Mouse (Mus musculus): ENCODE measurements at regions not wholly inside any gene's neighbourhood (a gene's known extent, or its start where the extent isn't known, plus 50 kb on each side); places are given as distances from the start of the nearest gene placed in this dataset.

DNA sequence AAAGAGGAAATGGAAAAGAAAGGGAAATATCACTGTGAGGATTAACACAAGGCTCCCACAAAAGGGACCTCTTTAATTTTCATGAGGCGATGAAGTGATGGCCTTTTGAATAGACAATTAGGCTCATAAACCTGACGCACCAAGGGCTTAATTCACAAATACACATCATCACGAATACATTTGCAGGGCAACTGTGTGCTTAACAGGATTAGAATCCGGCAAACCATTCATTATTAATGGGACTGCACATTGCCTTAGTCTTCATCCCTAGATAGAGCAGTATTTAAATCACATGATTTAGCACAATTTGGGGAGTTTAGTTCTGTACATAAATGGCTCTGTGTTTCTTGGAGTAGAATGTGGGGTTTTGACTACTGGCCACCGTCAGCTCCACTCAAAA lies 228.4 kb upstream of the Arid1b start:
- H3K27ac ChIP-seq (ENCODE audit: low read depth, low read length): no peak overlapping the region
- H3K36me3 ChIP-seq (ENCODE audit: control insufficient read depth, insufficient read depth, low read length): no peaks in the 10 kb centered on the region
- no peak overlapping the region for H3K4me3 ChIP-seq (ENCODE audit: low read depth, low read length)
- no peak overlapping the region for H3K4me2 ChIP-seq (ENCODE audit: low read depth, low read length)
- H3K9me3 ChIP-seq (ENCODE audit: control insufficient read depth, low read length): no peaks in the 10 kb centered on the region
- 26% methylated on average over 5 of the region's 5 CpGs for WGBS
- no peaks in the 10 kb centered on the region for H3K4me1 ChIP-seq (ENCODE audit: control insufficient read depth, insufficient read depth, low read length)
- no peak overlapping the region for H3K9ac ChIP-seq (replicated peaks; ENCODE audit: low read depth, low read length)
- ATAC-seq (ENCODE audit: low read depth): no peak
- no peaks in the 10 kb centered on the region for H3K27me3 ChIP-seq (ENCODE audit: control insufficient read depth, insufficient read depth, low read length)

DNA sequence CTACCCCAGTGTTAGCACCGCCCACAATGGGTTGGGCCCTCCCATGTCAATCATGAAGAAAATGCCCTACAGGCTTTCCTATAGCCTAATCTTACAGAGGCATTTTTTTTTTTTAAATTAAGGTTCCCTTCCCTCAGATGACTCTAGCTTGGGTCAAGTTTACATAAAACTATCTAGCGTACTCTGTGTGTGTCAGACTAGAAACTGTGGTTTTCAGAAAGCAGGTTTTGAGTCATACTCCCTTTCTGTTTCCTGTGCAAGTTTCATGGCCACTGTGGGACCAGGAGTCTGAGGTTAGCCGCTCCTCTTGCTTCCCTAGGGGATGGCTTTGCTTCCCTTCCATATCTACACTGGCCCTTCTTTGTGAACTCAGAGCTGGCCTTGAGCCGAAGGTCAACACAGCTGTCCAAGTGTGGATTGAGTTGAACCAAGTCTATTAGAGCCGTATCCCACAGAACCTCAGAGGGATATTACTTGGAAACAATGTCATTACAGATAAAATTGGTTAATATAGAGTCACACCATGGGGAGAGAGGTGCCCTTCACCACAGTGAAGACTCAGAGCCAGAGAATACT lies 226.1 kb upstream of the Arid1b start:
- no peak overlapping the region for H3K9ac ChIP-seq (replicated peaks; ENCODE audit: low read depth, low read length)
- ATAC-seq (ENCODE audit: low read depth): no peak
- no peak overlapping the region for H3K27ac ChIP-seq (ENCODE audit: low read depth, low read length)
- no peaks in the 10 kb centered on the region for H3K9me3 ChIP-seq (ENCODE audit: control insufficient read depth, low read length)
- 97% methylated on average over 5 of the region's 5 CpGs for WGBS
- H3K4me3 ChIP-seq (ENCODE audit: low read depth, low read length): no peak overlapping the region
- no peaks in the 10 kb centered on the region for H3K27me3 ChIP-seq (ENCODE audit: control insufficient read depth, insufficient read depth, low read length)
- H3K4me2 ChIP-seq (ENCODE audit: low read depth, low read length): no peak overlapping the region
- H3K4me1 ChIP-seq (ENCODE audit: control insufficient read depth, insufficient read depth, low read length): no peaks in the 10 kb centered on the region
- H3K36me3 ChIP-seq (ENCODE audit: control insufficient read depth, insufficient read depth, low read length): no peaks in the 10 kb centered on the region

DNA sequence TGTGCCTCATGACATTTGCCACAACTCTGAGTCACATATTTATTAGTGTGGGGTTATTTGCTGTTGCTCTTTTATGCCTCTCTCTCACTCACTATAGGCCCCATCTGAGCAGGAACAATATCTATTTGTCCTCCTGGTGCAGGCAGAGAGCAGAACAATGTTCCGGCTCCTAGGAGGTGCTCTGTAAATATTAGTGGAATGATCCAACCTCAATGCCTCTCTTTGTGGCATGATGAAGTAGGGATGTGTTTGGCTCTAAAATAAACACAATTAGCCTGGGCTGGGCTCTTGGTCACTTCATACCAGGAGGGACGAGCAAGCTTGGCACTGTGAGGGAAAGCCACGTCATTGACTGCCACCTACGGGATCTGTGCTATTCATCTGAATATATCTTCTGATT lies 224.8 kb upstream of the Arid1b start:
- H3K4me1 ChIP-seq (ENCODE audit: control insufficient read depth, insufficient read depth, low read length): no peaks in the 10 kb centered on the region
- no peaks in the 10 kb centered on the region for H3K9me3 ChIP-seq (ENCODE audit: control insufficient read depth, low read length)
- peak; percentile 41; the same call in 1 of the 2 replicates for ATAC-seq (ENCODE audit: low read depth)
- H3K4me3 ChIP-seq (ENCODE audit: low read depth, low read length): no peak overlapping the region
- no peak overlapping the region for H3K9ac ChIP-seq (replicated peaks; ENCODE audit: low read depth, low read length)
- H3K36me3 ChIP-seq (ENCODE audit: control insufficient read depth, insufficient read depth, low read length): no peaks in the 10 kb centered on the region
- no peaks in the 10 kb centered on the region for H3K27me3 ChIP-seq (ENCODE audit: control insufficient read depth, insufficient read depth, low read length)
- WGBS: 48% methylated on average over 4 of the region's 4 CpGs
- H3K27ac ChIP-seq (ENCODE audit: low read depth, low read length): no peak overlapping the region
- H3K4me2 ChIP-seq (ENCODE audit: low read depth, low read length): no peak overlapping the region

DNA sequence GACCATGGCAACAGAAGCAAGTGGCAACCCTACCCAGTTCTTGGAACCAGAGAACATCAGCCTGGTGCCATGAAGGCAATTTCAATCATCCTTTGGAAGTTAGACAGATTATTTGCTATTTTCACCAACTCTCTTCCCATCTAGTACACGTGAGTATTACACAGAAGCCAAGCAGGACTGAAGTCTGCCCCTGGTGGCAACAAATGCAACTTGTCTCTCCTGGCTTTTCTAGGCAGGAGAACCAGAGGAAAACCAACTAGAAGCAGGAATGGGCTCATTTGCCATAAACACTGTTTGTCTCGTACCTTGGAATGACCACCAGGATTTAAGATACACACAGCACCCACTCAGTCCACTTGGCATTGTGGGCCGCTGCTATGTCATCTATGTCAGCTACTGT lies 224.1 kb upstream of the Arid1b start:
- H3K4me1 ChIP-seq (ENCODE audit: control insufficient read depth, insufficient read depth, low read length): no peaks in the 10 kb centered on the region
- 91% methylated on average over 3 of the region's 3 CpGs for WGBS
- ATAC-seq (ENCODE audit: low read depth): no peak
- H3K27me3 ChIP-seq (ENCODE audit: control insufficient read depth, insufficient read depth, low read length): no peaks in the 10 kb centered on the region
- no peaks in the 10 kb centered on the region for H3K9me3 ChIP-seq (ENCODE audit: control insufficient read depth, low read length)
- H3K36me3 ChIP-seq (ENCODE audit: control insufficient read depth, insufficient read depth, low read length): no peaks in the 10 kb centered on the region
- no peak overlapping the region for H3K4me3 ChIP-seq (ENCODE audit: low read depth, low read length)
- no peak overlapping the region for H3K4me2 ChIP-seq (ENCODE audit: low read depth, low read length)
- no peak overlapping the region for H3K9ac ChIP-seq (replicated peaks; ENCODE audit: low read depth, low read length)
- no peak overlapping the region for H3K27ac ChIP-seq (ENCODE audit: low read depth, low read length)

DNA sequence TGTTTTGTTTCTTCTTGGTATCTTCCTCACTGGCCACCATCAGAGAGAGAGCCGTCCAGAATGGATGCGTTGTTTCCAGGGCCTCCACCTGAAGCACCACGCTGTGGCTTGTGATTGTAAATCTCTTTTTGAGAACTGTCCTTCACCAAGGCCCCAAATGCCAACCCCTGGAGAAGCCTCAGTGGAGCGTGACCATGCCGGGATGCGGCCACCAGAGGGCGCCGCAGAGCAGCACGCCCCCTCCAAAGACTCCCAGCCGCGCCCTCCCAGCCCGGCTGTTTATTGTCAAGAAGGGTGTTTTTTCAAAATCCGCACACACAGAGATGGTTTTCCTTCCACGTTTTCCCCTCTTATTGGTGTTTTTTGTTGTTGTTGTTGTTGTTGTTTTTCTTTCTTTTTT lies 216.0 kb upstream of the Arid1b start:
- WGBS: 1% methylated on average over 14 of the region's 14 CpGs
- Histone ChIP-seq H3K27ac (ENCODE audit: low read depth, low read length) (no peak overlapping the region), H3K9me3 (ENCODE audit: control insufficient read depth, low read length) (no peaks in the 10 kb centered on the region), H3K27me3 (ENCODE audit: control insufficient read depth, insufficient read depth, low read length) (no peaks in the 10 kb centered on the region), H3K4me1 (ENCODE audit: control insufficient read depth, insufficient read depth, low read length) (no peaks in the 10 kb centered on the region), H3K36me3 (ENCODE audit: control insufficient read depth, insufficient read depth, low read length) (no peaks in the 10 kb centered on the region), H3K4me2 (ENCODE audit: low read depth, low read length) (no peak overlapping the region), H3K9ac (replicated peaks; ENCODE audit: low read depth, low read length) (no peak overlapping the region), H3K4me3 (ENCODE audit: low read depth, low read length) (no peak overlapping the region)
- peak; percentile 72 for ATAC-seq (ENCODE audit: low read depth)

DNA sequence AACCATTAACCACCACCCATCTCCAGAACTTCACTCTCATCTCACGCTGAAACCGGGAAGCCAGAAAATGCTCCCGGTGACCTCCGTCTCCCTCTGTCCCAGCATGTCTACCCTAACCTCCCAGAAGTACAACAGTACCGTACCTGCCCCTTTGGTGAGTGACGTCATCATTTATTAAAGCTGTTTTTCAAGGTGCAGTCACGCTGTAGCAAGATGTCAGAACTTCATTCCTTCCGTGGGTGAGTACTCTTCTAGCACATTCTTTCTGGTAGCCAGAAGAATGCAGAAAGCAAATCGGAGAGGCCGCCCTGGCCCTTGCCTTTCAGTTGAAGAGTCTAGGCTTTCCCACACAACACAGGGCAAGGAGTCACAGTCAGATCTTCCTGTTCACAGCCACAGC lies 215.1 kb upstream of the Arid1b start:
- no peak overlapping the region for H3K9ac ChIP-seq (replicated peaks; ENCODE audit: low read depth, low read length)
- no peak for ATAC-seq (ENCODE audit: low read depth)
- no peak overlapping the region for H3K4me2 ChIP-seq (ENCODE audit: low read depth, low read length)
- 91% methylated on average over 10 of the region's 10 CpGs for WGBS
- no peak overlapping the region for H3K4me3 ChIP-seq (ENCODE audit: low read depth, low read length)
- H3K27ac ChIP-seq (ENCODE audit: low read depth, low read length): no peak overlapping the region
- no peaks in the 10 kb centered on the region for H3K36me3 ChIP-seq (ENCODE audit: control insufficient read depth, insufficient read depth, low read length)
- H3K27me3 ChIP-seq (ENCODE audit: control insufficient read depth, insufficient read depth, low read length): no peaks in the 10 kb centered on the region
- H3K4me1 ChIP-seq (ENCODE audit: control insufficient read depth, insufficient read depth, low read length): no peaks in the 10 kb centered on the region
- no peaks in the 10 kb centered on the region for H3K9me3 ChIP-seq (ENCODE audit: control insufficient read depth, low read length)

DNA sequence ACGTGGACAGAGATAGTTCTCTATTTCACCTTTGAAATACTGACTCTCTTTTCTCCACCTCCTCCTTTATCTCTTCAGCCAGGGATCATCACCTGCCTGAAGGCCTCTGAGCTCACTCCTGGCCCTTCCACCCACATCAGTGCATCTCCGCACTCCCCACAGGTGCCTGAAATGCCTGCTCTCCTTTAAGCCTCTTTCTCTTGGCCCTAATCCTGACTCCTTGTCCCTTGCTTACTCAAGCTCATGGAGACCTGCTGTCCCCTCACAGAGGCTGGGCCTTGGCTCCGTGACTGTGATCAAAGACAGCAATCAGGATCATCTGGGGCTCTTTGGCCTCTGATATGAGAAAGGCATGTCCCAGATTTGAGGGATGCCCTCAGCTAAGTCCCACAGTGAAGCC lies 212.5 kb upstream of the Arid1b start:
- H3K4me3 ChIP-seq (ENCODE audit: low read depth, low read length): no peak overlapping the region
- no peaks in the 10 kb centered on the region for H3K4me1 ChIP-seq (ENCODE audit: control insufficient read depth, insufficient read depth, low read length)
- no peak overlapping the region for H3K27ac ChIP-seq (ENCODE audit: low read depth, low read length)
- no peak overlapping the region for H3K9ac ChIP-seq (replicated peaks; ENCODE audit: low read depth, low read length)
- no peak for ATAC-seq (ENCODE audit: low read depth)
- H3K27me3 ChIP-seq (ENCODE audit: control insufficient read depth, insufficient read depth, low read length): no peaks in the 10 kb centered on the region
- no peaks in the 10 kb centered on the region for H3K9me3 ChIP-seq (ENCODE audit: control insufficient read depth, low read length)
- WGBS: 93% methylated on average over 3 of the region's 3 CpGs
- H3K36me3 ChIP-seq (ENCODE audit: control insufficient read depth, insufficient read depth, low read length): no peaks in the 10 kb centered on the region
- no peak overlapping the region for H3K4me2 ChIP-seq (ENCODE audit: low read depth, low read length)

DNA sequence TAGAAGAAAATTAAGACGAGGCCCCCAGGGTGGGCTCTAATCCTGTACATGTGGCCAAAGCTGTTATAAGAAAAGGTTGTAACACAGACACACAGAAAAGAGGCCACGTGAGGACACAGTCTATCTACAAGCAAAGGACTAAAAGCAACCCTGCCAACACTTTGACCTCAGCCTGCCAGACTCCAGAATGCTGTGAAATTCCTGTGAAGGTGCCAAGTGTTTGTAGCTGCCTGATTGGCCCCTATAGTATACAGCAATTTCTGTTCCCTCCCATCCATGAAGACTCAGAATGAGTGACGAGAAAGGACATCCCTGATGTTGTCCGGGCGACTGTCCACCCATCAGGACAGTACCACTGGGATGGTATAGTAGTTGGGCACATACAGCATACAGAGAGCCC lies 209.8 kb upstream of the Arid1b start:
- 82% methylated on average over 5 of the region's 5 CpGs for WGBS
- no peaks in the 10 kb centered on the region for H3K9me3 ChIP-seq (ENCODE audit: control insufficient read depth, low read length)
- H3K4me2 ChIP-seq (ENCODE audit: low read depth, low read length): no peak overlapping the region
- no peaks in the 10 kb centered on the region for H3K36me3 ChIP-seq (ENCODE audit: control insufficient read depth, insufficient read depth, low read length)
- no peak for ATAC-seq (ENCODE audit: low read depth)
- no peak overlapping the region for H3K27ac ChIP-seq (ENCODE audit: low read depth, low read length)
- H3K9ac ChIP-seq (replicated peaks; ENCODE audit: low read depth, low read length): no peak overlapping the region
- no peaks in the 10 kb centered on the region for H3K27me3 ChIP-seq (ENCODE audit: control insufficient read depth, insufficient read depth, low read length)
- H3K4me1 ChIP-seq (ENCODE audit: control insufficient read depth, insufficient read depth, low read length): no peaks in the 10 kb centered on the region
- H3K4me3 ChIP-seq (ENCODE audit: low read depth, low read length): no peak overlapping the region

DNA sequence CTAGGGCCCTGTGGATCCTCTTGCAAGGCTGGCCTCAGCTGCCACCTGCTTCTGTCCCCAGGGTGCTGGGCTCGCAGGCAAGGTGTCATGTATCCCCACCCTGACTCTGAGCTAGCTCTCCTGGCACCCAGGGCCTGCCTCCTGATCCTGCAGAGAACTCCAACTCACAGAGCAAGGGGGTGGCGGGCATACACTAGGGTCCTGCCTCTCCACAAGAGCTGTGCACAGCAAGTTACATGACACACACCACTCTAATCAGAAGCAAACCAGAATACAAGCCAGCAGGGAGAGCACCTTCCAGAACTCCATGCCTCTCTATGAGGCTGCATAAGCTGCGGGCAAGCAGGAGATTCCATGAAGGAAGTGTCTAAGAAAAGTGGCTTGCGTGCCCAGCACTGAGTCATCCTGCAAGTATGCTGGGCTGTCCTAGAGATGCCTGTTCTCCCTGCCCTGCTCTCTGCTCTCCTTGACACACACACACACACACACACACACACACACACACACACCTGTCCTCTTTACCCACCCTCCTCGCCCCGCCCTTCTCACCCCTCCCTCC lies 208.8 kb upstream of the Arid1b start:
- Histone ChIP-seq H3K27me3 (ENCODE audit: control insufficient read depth, insufficient read depth, low read length) (no peaks in the 10 kb centered on the region), H3K9me3 (ENCODE audit: control insufficient read depth, low read length) (no peaks in the 10 kb centered on the region), H3K27ac (ENCODE audit: low read depth, low read length) (no peak overlapping the region), H3K4me3 (ENCODE audit: low read depth, low read length) (no peak overlapping the region), H3K36me3 (ENCODE audit: control insufficient read depth, insufficient read depth, low read length) (no peaks in the 10 kb centered on the region), H3K4me2 (ENCODE audit: low read depth, low read length) (no peak overlapping the region), H3K9ac (replicated peaks; ENCODE audit: low read depth, low read length) (no peak overlapping the region), H3K4me1 (ENCODE audit: control insufficient read depth, insufficient read depth, low read length) (no peaks in the 10 kb centered on the region)
- no peak for ATAC-seq (ENCODE audit: low read depth)
- 60% methylated on average over 6 of the region's 6 CpGs for WGBS

Data from neural tube, embryonic 14.5 days (tissue).